12 mouse cellular contexts compared by ENCODE assay signal in genomic region chr2:125558634-125559589, GRCm38 (mm10). TPM values are rescaled to one million over a fixed set of nuclear protein-coding genes. Genes with fewer than 3 reads are reported as not detected.
DNase-seq lines count a peak whose midpoint lies in the region; ATAC-seq and TF ChIP-seq lines count a peak whose summit lies in the region.
"Had no signal": no experiment of that assay in that cellular context is flagged by ENCODE, and none has a peak within 500 bp of the region (broad histone marks: within the 10 kb centered on the region; RNA-seq: fewer than 3 reads in every experiment).

No protein-coding gene starts in this region.

- no peaks in the 10 kb centered on the region for H3K27me3 ChIP-seq in embryonic facial prominence, embryonic 11.5 days (ENCODE audit: control insufficient read depth, insufficient read depth, low read length)
- no peaks in the 10 kb centered on the region for H3K27me3 ChIP-seq in limb, embryonic 10.5 days (ENCODE audit: low read depth, poor library complexity, severe bottlenecking)
- H3K27me3 ChIP-seq: heart, embryonic 13.5 days; limb, embryonic 15.5 days had no signal

- no peaks in the 10 kb centered on the region for H3K9me3 ChIP-seq in embryonic facial prominence, embryonic 11.5 days (replicated peaks; ENCODE audit: control insufficient read depth, low read length)
- H3K9me3 ChIP-seq in limb, embryonic 10.5 days (replicated peaks), result no peaks in the 10 kb centered on the region
- H3K9me3 ChIP-seq: heart, embryonic 13.5 days; limb, embryonic 15.5 days had no signal

- intact Hi-C loops in left cerebral cortex, adult 2 months (cut with DNase I), result no loop called here

- peak; percentile 22 to 25 for DNase-seq in cerebellum, postnatal 25 days
- no peak for DNase-seq in layer of hippocampus, adult 2 months (ENCODE audit: low spot score in 2 of 2)
- no peak for DNase-seq in layer of hippocampus, adult 8-10 months (ENCODE audit: low spot score in 2 of 2)
- DNase-seq in embryonic facial prominence, embryonic 11.5 days (ENCODE audit: low spot score), result peak; percentile 50
- no peak for DNase-seq in limb, embryonic 10.5 days (ENCODE audit: low spot score)
- DNase-seq in left cerebral cortex, adult 2 months (ENCODE audit: extremely low spot score in 1 of 2, low spot score in 2 of 2), result no peak
- DNase-seq in right cerebral cortex, adult 2 months (ENCODE audit: low spot score in 2 of 2), result no peak

- no peaks in the 10 kb centered on the region for H3K36me3 ChIP-seq in embryonic facial prominence, embryonic 11.5 days (replicated peaks; ENCODE audit: control insufficient read depth, insufficient read depth, low read depth, low read length)
- peaks cover 13% of the 10 kb centered on the region for H3K36me3 ChIP-seq in limb, embryonic 10.5 days

- H3K4me1 ChIP-seq in embryonic facial prominence, embryonic 11.5 days (ENCODE audit: control insufficient read depth, insufficient read depth, low read length), result no peaks in the 10 kb centered on the region
- peaks cover 14% of the 10 kb centered on the region for H3K4me1 ChIP-seq in limb, embryonic 10.5 days
- H3K4me1 ChIP-seq: limb, embryonic 15.5 days had no signal

- no peak for ATAC-seq in cerebellum, adult (ENCODE audit: insufficient number of reproducible peaks, low FRiP score, low TSS enrichment)
- ATAC-seq in embryonic facial prominence, embryonic 11.5 days (replicated peaks; ENCODE audit: insufficient number of reproducible peaks, low FRiP score, low TSS enrichment, low read depth), result no peak

- WGBS in embryonic facial prominence, embryonic 11.5 days, result 50% methylated on average over 19 of the region's 19 CpGs
- WGBS in limb, embryonic 10.5 days, result 83% methylated on average over 19 of the region's 19 CpGs

- no peak overlapping the region for H3K4me2 ChIP-seq in embryonic facial prominence, embryonic 11.5 days (ENCODE audit: low read depth, low read length)
- H3K4me2 ChIP-seq: heart, embryonic 13.5 days; limb, embryonic 15.5 days had no signal

- no peak for TF ChIP-seq CTCF in layer of hippocampus, adult 2 months (conservative IDR thresholded peaks at IDR 0.05)
- no peak for TF ChIP-seq CTCF in left cerebral cortex, adult 2 months (IDR thresholded peaks at IDR 0.05)

- no peak overlapping the region for H3K4me3 ChIP-seq in layer of hippocampus, adult 2 months
- H3K4me3 ChIP-seq in embryonic facial prominence, embryonic 11.5 days (ENCODE audit: low read depth, low read length), result no peak overlapping the region
- H3K4me3 ChIP-seq in limb, embryonic 10.5 days, result no peak overlapping the region
- no peak overlapping the region for H3K4me3 ChIP-seq in left cerebral cortex, adult 2 months
- H3K4me3 ChIP-seq: erythroblast, embryonic 14.5 days; heart, embryonic 13.5 days; limb, embryonic 15.5 days had no signal

- peak overlapping the region; percentile 23; the same call in 1 of the 2 replicates for H3K27ac ChIP-seq in layer of hippocampus, adult 2 months
- H3K27ac ChIP-seq in embryonic facial prominence, embryonic 11.5 days (replicated peaks; ENCODE audit: low read depth, low read length), result peak overlapping the region; percentile 38; the same call in 1 of the 2 replicates
- peak overlapping the region; percentile 42 for H3K27ac ChIP-seq in limb, embryonic 10.5 days
- no peak overlapping the region for H3K27ac ChIP-seq in left cerebral cortex, adult 2 months
- H3K27ac ChIP-seq: heart, embryonic 13.5 days; limb, embryonic 15.5 days had no signal

- H3K9ac ChIP-seq in embryonic facial prominence, embryonic 11.5 days (replicated peaks; ENCODE audit: low read length), result 0 out of 2 replicates have a peak overlapping the region, but pooled peaks have one; percentile 23
- H3K9ac ChIP-seq: heart, embryonic 13.5 days; limb, embryonic 15.5 days had no signal

RNA-seq across cellular contexts. Expression of gene Fbn1, which starts 51.1 kb away (rescaled TPM):
- 10 to 100 TPM in 1 of 2 experiments, 1 to 10 TPM in 1; 8.7 to 10.4 TPM for total RNA-seq in layer of hippocampus, adult 2 months (2021)
- 10 to 100 TPM in 2 of 4 experiments, 1 to 10 TPM in 2; 9.0 to 10.6 (median 9.7) TPM for total RNA-seq in layer of hippocampus, adult 8-10 months (2022)
- 14.1 and 15.2 TPM in 2 replicates for polyA plus RNA-seq in embryonic facial prominence, embryonic 11.5 days (2014; fragmentation: Nextera tagmentation; extraction: Ambion mirVana)
- 4.5 and 5.6 TPM in 2 replicates for polyA plus RNA-seq in limb, embryonic 10.5 days (2016; fragmentation: Nextera tagmentation; extraction: Ambion mirVana)
- total RNA-seq in left cerebral cortex, adult 2 months (2021), result 1 to 10 TPM; 5.6 to 7.0 TPM
- total RNA-seq: megakaryocyte-erythroid progenitor cell, adult 5-6 weeks had no signal
- polyA plus RNA-seq: erythroblast, embryonic 14.5 days had no signal

RNA-seq across cellular contexts. Expression of gene Gm9913, which starts 54.0 kb away (rescaled TPM):
- under 1 TPM; 0.33 to 0.49 TPM for total RNA-seq in layer of hippocampus, adult 2 months (2021)
- total RNA-seq in layer of hippocampus, adult 8-10 months (2022), result under 1 TPM; 0.19 to 0.37 (median 0.32) TPM
- 0.13 and 0.29 TPM in 2 replicates for polyA plus RNA-seq in embryonic facial prominence, embryonic 11.5 days (2014; fragmentation: Nextera tagmentation; extraction: Ambion mirVana)
- 0.14 and 0.16 TPM in 2 replicates for polyA plus RNA-seq in limb, embryonic 10.5 days (2016; fragmentation: Nextera tagmentation; extraction: Ambion mirVana)
- under 1 TPM; 0.23 to 0.28 TPM for total RNA-seq in left cerebral cortex, adult 2 months (2021)
- total RNA-seq: megakaryocyte-erythroid progenitor cell, adult 5-6 weeks had no signal
- polyA plus RNA-seq: erythroblast, embryonic 14.5 days had no signal

Comparison
In these comparisons a context has a peak if more than half of its experiments do, and no peak if none do; other contexts are left out.
1. DNase-seq: peak in cerebellum, postnatal 25 days (2 of 2) and embryonic facial prominence, embryonic 11.5 days (single experiment); none in layer of hippocampus, adult 2 months (0 of 2), layer of hippocampus, adult 8-10 months (0 of 2), limb, embryonic 10.5 days (single experiment), left cerebral cortex, adult 2 months (0 of 2) and right cerebral cortex, adult 2 months (0 of 2).